Mouse (Mus musculus) cortical plate, adult 2 months (tissue): ENCODE data around the gene Crtc2.

Experiments used
- CTCF ChIP-seq: fragments of 200-500 bp; IDR thresholded peaks from 2 replicates; pipeline ENCODE4 v1.5.1; 2011; ENCODE audit warnings: mild to moderate bottlenecking, control low read depth, low read length; ENCODE audit not compliant: insufficient read depth; ENCODE audit errors: extremely low read depth
- POLR2A ChIP-seq: fragments of 200-500 bp; IDR thresholded peaks from 2 replicates; pipeline ENCODE4 v1.6.1; 2011; ENCODE audit warnings: mild to moderate bottlenecking, low read length, control low read depth; ENCODE audit not compliant: insufficient read depth; ENCODE audit errors: extremely low read depth

GRCm38 (mm10) chr3:90256731-90257530 is 3.0 kb downstream of the Crtc2 start:
- TF ChIP-seq POLR2A: no peak
- TF ChIP-seq CTCF: no peak
